Mouse (Mus musculus): Measurements from ENCODE around the gene Phf21a.

DNA sequence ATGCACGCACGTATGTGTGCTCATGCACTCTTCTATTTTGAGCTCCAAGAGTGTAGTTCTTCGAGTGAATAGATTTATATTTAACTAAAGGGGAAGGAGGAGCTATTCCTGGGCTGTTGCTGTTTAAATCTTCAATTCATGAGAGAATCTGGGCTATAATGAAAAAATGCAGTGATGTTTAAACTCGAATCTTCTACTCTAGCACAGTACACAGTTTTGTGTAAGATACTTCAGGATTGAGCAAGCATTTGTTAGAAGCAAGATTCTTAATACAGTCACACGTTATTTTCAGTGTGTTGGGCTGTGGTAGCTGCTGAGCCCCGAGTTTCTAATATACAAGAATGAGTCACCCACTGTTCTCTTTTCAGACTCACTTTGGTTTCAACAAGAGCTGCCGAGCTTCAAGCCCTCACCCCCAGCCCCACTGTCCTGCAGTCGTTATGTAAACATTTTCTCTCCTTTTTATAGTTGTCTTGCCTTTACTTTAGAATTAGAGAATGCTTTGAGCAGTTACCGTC lies 173.2 kb downstream of the Phf21a start:
- TF ChIP-seq POLR2A (IDR thresholded peaks at IDR 0.05; ENCODE audit: low read depth, low read length) (no peak), CTCF (IDR thresholded peaks at IDR 0.05; ENCODE audit: extremely low read depth, insufficient read length, insufficient replicate concordance, low read depth, low read length) (no peak)

Data from small intestine, adult 2 months (tissue).